Mouse (Mus musculus): ENCODE measurements around the gene Vat1l.
A peak's percentile ranks its signal among the peaks of the same experiment; 100 is the strongest.

Vat1l gene

GRCm38 (mm10) chr8:114298253-114298652, 92.8 kb downstream of the Vat1l start:
- no peak for DNase-seq

DNA sequence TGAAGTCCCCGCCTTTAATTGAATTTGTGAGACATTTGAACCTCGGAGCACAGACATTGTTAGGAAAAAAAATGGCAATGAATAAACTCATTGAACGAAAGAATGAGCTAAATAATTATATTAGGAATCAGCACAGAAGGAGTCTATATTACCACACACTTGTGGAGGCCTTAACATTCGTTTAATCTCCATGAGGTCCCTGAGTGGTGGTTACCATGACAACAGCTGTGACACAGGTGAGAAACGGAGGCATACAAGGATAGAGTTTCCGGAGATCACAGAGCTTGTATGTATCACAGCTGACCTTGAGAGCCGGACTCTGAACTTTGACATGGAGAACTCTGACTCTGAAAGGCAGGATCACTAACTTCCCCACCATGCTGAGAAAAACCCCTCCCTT, 94.7 kb downstream of the Vat1l start:
- no peak for DNase-seq

DNA sequence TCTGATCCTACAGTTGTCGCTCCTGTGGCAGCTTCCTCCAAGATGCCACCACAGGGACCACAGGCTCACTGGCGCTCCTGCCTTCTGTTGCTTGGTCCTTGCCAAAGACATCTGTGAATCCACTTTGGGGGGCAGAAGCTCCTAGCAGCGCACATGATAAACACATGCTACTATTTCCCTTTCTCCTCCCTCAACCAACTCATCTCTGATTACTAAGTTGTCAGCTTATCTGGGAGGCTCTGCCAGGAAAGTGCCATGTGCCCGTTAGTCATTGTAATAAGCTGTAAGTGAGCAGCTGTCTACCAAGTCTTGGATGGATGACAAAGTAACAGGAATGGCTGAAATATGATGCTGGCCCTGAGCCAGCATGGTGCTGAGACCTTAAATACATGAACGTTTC, 100.9 kb downstream of the Vat1l start:
- DNase-seq, result peak; percentile 64

- DNase-seq, result peak; percentile 51
Observed at GRCm38 (mm10) chr8:114314669-114315325, 109.4 kb downstream of the Vat1l start.

DNA sequence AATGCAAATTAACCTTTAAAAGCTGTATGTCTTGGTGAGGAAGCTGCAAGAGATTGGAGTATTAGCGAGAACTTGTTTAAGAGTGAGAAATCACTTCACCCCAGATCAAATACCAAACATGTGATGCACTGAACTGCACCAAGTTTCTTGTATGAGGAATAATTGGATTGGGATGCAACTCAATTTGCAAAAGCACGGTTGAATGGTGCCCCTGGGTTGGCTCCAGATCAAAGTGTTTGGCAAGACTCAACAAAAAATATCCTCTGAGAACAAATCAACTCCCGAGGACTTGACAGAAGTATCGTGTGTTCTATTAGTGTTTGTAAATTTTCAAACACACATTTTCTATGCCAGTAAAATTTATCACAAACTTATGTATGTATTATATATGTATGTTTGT, 112.7 kb downstream of the Vat1l start:
- no peak for DNase-seq

DNA sequence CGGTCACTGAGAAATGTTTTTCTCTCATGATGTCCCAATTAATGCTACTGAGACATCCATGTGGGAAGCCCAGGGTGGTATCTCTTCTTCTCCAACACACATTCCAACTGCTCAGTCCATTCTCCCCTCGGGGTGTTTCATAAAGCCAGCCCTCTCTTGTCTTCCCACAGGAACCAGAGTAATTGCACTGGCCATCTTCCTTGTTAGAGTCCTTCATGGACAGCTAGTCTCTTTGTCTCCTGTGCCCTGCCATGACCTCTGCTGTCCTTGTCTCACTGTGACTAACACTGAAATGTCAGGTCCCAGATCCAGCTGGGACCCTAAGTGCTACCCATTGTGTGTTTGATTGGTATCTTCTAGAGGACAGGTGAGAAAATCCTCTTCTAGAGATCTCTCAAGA, 116.7 kb downstream of the Vat1l start:
- DNase-seq, result no peak

- DNase-seq, result no peak
Observed at GRCm38 (mm10) chr8:114331928-114332327, 126.5 kb downstream of the Vat1l start.

GRCm38 (mm10) chr8:114332949-114333348, 127.5 kb downstream of the Vat1l start:
- no peak for DNase-seq

- DNase-seq, result no peak
Observed at GRCm38 (mm10) chr8:114335721-114336120, 130.3 kb downstream of the Vat1l start.

DNA sequence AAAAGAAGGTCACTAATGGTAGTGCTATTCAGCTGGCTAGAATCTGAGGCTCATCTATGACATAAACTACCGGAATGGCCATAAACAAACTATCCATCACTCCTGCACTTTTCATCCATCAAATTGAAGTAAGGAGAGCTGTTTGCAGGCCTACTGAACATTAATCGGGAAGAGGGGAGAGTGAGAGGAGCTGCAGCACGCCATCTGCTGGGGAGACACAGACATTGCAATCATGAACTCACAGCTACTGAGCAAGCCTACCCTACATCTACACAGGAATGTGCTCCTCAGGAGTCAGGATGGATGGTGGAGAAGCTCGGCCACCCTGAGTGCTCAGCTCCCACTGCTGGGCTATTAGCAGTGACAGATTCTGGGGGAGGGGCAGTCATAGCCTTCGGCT, 136.9 kb downstream of the Vat1l start:
- no peak for DNase-seq

DNA sequence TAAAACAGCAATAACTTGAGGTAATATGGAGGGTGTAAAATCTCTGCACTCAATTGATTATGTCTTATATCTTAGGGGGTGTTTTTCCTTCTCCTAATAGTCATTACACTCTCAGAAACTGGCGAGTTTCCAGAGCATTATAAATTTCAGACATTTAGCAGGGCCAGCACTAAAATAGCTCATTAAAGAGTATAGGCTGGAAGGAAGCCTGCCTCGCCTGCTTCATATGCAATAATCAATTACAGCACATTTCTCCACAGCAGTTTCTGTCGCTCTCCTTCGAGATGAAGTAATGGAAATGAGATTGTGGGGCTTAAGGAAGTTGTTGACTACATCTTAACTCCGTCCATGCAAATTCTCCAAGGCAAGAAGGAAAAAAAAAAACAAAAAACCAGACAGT, 139.4 kb downstream of the Vat1l start:
- no peak for DNase-seq

DNA sequence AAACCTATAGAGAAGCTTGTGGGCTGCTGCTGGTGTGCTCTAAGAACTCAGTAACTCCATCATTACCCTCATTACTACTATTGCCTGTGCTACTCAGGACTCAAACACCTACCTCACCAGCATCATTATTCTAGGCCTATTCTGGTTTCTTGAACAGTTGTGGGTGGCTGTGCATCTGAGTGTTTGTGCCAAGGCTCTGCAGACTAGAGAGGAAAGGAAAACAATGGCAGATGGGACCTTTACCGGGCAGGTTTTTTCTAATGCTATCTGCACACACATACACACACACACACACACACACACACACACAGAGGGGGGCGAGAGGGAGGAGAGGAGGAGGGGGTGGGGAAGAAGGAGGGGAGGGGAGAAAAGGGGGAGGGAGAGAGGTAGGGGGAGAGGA, 140.6 kb downstream of the Vat1l start:
- DNase-seq, result peak; percentile 44

DNA sequence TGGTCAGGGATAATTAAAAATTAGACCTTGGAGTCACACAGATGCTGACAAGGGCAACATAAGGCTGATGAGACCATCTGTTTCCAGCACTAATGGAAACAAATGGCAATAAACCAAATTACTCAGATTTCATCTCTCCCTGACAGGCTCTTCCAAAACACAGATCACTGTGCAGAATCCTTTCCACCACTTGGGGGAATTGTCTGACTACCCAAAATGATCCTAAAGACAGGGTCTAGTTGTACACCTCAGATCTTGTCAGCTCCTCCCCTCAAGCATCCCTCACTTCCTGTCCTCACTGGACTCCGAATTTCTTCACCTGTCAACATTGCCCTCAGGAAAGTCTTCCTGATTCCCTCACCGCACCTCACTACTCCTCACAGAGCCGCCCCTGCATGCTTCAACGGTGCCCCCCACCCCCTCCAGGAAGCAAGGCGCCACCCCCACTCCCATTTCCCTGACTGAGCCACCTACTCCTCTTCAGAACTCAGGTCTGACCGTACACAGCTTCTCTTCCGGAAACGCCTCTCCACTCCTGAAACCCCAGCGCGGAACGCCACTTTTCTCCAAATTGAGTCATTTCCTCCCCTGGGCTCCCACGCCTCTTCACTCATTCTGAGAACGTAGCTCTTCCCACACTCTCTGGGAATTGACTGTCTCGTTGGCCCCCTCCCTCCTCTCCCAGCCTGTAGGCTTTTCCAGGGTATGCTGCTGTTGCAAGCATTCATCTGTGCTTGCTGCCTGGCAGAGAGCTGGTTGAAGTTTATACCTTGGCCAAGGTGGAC, 146.4 kb downstream of the Vat1l start:
- DNase-seq, result peak; percentile 24

GRCm38 (mm10) chr8:114360506-114360905, 155.1 kb downstream of the Vat1l start:
- DNase-seq, result peak; percentile 22

- DNase-seq, result no peak
Observed at GRCm38 (mm10) chr8:114363167-114363566, 157.8 kb downstream of the Vat1l start.

- DNase-seq, result no peak
Observed at GRCm38 (mm10) chr8:114363656-114364055, 158.2 kb downstream of the Vat1l start.

GRCm38 (mm10) chr8:114369038-114369976, 163.9 kb downstream of the Vat1l start:
- DNase-seq, result peak; percentile 84

DNA sequence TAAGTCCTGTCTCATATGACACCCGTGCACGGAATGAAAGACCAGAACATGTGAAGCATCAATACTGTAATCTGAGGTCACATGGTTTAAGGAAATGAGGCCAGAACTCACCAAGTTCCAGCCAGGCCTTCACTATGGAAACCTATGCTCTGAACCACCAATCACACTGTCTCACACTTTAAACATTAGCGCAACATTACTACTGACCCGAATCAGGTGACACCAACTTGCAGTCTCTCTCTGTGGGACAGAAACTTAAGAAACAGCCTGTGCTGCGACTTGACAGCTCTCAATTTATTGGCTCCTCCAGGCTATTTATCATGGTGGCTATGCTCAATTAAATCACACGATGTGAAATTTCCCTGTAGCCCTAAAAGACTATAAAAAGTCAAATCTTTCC, 169.0 kb downstream of the Vat1l start:
- DNase-seq, result no peak

DNA sequence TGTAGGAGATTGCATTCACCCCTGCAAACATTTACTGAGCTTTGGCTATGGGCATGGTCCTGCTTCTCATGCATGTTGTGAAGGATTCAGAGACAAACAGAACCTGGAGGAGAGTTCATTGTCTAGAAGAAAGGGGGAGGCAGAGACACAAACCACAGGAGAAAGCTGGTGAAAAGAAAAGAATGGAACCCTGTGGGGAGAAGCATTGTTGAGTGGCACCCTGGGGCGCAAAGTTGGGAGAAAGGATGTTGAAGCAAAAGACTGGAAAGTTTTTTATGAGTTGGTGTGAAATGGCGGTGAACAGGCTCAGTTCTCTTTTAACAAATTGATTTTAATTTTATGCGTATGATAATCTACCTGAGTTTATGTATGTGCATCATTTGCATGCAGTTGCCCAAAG, 178.8 kb downstream of the Vat1l start:
- DNase-seq, result no peak

GRCm38 (mm10) chr8:114387494-114387893, 182.1 kb downstream of the Vat1l start:
- DNase-seq, result no peak

DNA sequence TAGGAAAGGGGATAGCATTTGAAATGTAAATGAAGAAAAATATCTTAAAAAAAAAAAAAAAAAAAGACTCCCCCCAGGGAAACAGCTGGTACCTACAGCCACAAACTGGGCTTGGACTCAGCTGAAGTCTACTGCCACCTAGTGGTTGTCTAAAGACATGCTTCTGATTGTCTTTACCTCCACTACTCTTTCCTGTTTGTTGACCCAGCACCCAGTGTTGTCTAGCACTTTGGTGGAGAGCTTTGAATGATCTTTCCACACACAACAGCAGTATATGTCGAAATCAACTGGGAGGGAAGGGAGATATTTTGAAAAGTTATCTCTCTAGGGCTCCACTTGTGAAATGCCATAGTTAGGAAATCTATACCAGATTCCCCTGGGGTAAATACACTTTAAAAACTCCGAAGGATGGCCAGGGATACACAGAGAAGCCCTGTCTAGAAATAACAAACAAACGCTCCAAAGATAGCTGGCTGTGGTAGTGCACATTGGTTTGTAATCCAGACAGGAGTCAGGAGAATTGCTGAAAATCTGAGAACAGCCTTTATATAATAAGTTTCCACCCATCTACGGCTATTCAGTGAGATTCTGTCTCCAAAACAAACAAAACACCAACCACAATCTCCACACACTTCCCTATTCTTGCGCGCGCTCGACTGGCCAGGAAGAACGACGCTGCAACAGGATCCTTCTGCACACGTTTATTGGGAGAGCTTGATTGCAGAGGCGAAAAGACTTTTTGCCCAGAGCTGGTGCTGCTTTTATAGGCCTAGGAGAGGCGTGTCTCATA, 185.2 kb downstream of the Vat1l start:
- DNase-seq, result no peak

GRCm38 (mm10) chr8:114398326-114398725, 192.9 kb downstream of the Vat1l start:
- DNase-seq, result no peak

DNA sequence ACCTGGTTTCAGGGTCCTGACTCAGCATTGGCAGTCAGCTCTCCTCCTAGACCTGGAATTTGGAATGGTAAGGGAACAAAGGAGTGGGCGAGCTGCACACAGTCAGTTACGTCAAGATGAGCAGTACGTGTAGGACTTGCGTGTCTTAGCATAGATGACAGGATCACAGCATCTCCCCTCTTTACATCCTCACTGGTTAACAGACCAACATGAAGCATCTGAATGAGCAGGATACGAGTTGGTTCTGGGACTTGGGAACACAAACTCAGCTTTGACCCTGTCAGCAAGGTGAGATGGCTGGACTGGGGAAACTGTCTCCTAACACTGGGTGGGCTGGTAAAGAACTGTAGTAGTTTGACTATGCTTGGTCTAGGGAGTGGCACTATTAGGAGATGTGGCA, 193.9 kb downstream of the Vat1l start:
- DNase-seq, result no peak

Measured in cerebellum, adult 9-11 months (tissue).